Mouse (Mus musculus): ENCODE measurements around the gene Terf2ip. TPM values are rescaled to one million over a fixed set of nuclear protein-coding genes. Genes with fewer than 3 reads are reported as not detected.

Terf2ip gene
- 10 to 100 TPM; 15.7 to 17.5 TPM for total RNA-seq (2023)

DNA sequence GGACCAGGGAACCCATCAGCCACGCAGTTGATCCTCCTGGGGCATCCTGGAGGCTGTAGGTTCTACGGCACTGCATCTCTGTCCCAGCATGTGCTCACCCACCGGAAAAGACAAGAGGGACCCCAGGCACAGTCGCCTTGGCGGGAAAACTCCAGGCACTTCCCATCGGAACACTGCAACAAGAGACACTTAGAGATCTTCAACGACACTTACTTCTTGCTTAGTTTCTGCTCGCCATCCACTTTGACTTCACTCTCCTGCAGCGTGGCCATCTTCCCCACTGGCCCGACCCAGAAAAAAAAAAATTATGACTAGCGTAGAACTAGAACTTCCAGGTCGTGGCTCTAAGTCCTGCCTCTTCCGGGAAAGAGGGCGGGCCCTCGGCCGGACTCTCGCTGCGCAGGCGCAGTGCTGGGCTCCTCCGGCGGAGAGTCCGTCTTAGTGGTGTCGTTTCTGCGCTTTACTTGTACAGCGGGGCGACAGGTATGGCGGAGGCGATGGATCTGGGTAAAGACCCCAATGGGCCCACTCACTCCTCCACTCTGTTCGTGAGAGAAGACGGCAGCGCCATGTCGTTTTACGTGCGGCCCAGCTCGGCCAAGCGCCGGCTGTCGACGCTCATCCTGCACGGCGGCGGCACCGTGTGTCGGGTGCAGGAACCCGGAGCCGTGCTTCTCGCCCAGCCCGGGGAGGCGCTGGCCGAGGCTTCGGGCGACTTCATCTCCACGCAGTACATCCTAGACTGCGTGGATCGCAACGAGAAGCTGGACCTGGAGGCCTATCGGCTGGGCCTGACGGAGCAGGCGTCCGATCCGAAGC, at the start of gene Terf2ip, which contains the start of gene Kars:
Gene Terf2ip, plus strand, starts transcription at position 402 of the 819 bp plus-strand sequence.
Gene Kars, minus strand, starts transcription at position 327 of the 819 bp plus-strand sequence.

DNA sequence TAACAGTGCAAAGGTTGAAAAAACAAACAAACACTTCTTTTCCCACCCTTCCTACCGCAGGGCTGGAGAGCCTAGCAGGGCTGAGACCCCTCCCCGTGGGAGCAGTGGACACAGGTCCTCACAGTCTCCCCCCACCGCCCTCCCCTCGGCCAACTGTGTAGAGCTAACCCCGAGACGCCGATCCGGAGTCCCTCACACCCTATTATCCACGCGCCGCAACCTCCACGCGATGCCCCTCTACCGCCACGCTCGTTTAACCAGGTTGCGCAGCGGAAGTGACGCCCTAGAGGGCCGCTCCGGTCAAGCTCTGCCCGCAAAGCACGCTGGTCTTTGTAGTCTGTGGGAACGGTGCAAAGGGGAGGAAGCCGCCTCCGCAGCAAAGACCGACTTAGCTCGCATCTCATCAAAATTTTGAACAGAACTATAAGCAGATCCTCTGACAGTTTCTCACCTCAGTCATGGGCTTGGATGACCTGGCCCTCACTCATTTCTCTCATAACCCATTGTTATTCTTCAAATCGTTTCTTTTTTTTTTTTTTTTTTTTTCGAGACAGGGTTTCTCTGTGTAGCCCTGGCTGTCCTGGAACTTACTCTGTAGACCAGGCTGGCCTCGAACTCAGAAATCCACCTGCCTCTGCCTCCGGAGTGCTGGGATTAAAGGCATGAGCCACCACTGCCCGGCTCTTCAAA, 19.0 kb upstream of the Terf2ip start, which contains the start of gene Adat1:
Gene Adat1, minus strand, starts transcription at position 290 of the 690 bp plus-strand sequence.

DNA sequence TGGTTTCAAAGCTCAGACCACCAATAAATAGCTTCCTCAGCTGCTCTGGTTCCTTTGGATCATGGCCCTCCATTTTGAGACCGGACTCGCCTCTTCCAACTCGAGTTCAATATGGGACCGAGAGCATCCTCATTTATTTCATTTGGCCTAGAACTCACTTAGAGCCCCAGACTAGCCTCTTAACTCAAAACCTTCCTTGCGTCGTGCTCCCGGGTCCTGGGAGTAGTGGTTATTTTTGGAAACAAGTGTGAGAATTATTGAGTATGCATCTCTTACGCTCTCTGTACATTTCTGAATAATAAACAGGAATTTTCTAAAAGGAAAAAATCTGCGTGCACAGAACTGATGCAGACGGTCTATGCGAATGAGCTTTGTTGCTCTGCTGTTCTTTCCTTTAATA, 3.7 kb downstream of the Terf2ip start, which contains the start of gene Gm6793:
Gene Gm6793, minus strand, starts transcription at position 101 of the 400 bp plus-strand sequence.

Other genes starting within 250 kb of the Terf2ip start
- gene Cfdp1, start 157.1 kb upstream of the Terf2ip start, total RNA-seq (2023): 10 to 100 TPM; 44.7 to 49.1 TPM
- gene Tmem170, start 134.6 kb upstream of the Terf2ip start, total RNA-seq (2023): 1 to 10 TPM; 4.7 to 5.2 TPM
- gene Chst5, start 101.0 kb upstream of the Terf2ip start, total RNA-seq (2023): not detected
- gene Tmem231, start 77.5 kb upstream of the Terf2ip start, total RNA-seq (2023): 1 to 10 TPM; 2.4 to 4.5 TPM
- 100 to 1,000 TPM; 112 to 120 TPM for gene Gabarapl2, start 70.7 kb upstream of the Terf2ip start, total RNA-seq (2023)
- gene Adat1, start 19.1 kb upstream of the Terf2ip start, total RNA-seq (2023): 1 to 10 TPM; 7.2 to 7.8 TPM
- 10 to 100 TPM; 81.5 to 87.8 TPM for gene Kars, start 75 bp upstream of the Terf2ip start, total RNA-seq (2023)
- not detected for gene Gm6793, start 3.6 kb downstream of the Terf2ip start, total RNA-seq (2023)

Data from B cell, adult 67 days (primary cell).